ENCODE assay signal across 13 mouse cellular contexts in genomic region chr4:147417157-147417778, GRCm38 (mm10). TPM values are rescaled to one million over a fixed set of nuclear protein-coding genes. Genes with fewer than 3 reads are reported as not detected.
A peak's percentile ranks its signal among the peaks of the same experiment; 100 is the strongest.
DNase-seq lines count a peak whose midpoint lies in the region; ATAC-seq and TF ChIP-seq lines count a peak whose summit lies in the region.
"Had no signal": no experiment of that assay in that cellular context is flagged by ENCODE, and none has a peak within 500 bp of the region (broad histone marks: within the 10 kb centered on the region; RNA-seq: fewer than 3 reads in every experiment).

No protein-coding gene starts in this region.

- no peak overlapping the region for H3K9ac ChIP-seq in lung, embryonic 14.5 days
- H3K9ac ChIP-seq in hindbrain, embryonic 16.5 days (ENCODE audit: low read depth, low read length) = no peak overlapping the region
- H3K9ac ChIP-seq in stomach, embryonic 16.5 days (ENCODE audit: low read length) = no peak overlapping the region
- H3K9ac ChIP-seq: heart, embryonic 13.5 days had no signal

- peaks cover 35% of the 10 kb centered on the region for H3K9me3 ChIP-seq in heart, embryonic 10.5 days
- peaks cover 49% of the 10 kb centered on the region for H3K9me3 ChIP-seq in lung, embryonic 14.5 days (ENCODE audit: low read depth, low read length)
- H3K9me3 ChIP-seq in hindbrain, embryonic 16.5 days (ENCODE audit: control insufficient read depth, low read length) = peaks cover 36% of the 10 kb centered on the region
- peaks cover 34% of the 10 kb centered on the region for H3K9me3 ChIP-seq in stomach, embryonic 16.5 days (replicated peaks; ENCODE audit: control insufficient read depth, low read length)

- no peaks in the 10 kb centered on the region for H3K27me3 ChIP-seq in heart, embryonic 10.5 days (ENCODE audit: insufficient read depth, poor library complexity, severe bottlenecking)
- no peaks in the 10 kb centered on the region for H3K27me3 ChIP-seq in lung, embryonic 14.5 days (ENCODE audit: insufficient read depth, low read length)
- no peaks in the 10 kb centered on the region for H3K27me3 ChIP-seq in hindbrain, embryonic 16.5 days (replicated peaks; ENCODE audit: control insufficient read depth, insufficient read depth, low read length)
- no peaks in the 10 kb centered on the region for H3K27me3 ChIP-seq in stomach, embryonic 16.5 days (ENCODE audit: control insufficient read depth, insufficient read depth, low read length)
- H3K27me3 ChIP-seq: heart, embryonic 13.5 days had no signal

- TF ChIP-seq POLR2A in lung, adult 2 months (IDR thresholded peaks at IDR 0.05; ENCODE audit: borderline replicate concordance, extremely low read depth, low read depth, low read length) = no peak

- no peaks in the 10 kb centered on the region for H3K4me1 ChIP-seq in heart, embryonic 10.5 days
- no peaks in the 10 kb centered on the region for H3K4me1 ChIP-seq in lung, embryonic 14.5 days (ENCODE audit: insufficient read depth)
- H3K4me1 ChIP-seq in lung, adult 2 months (ENCODE audit: control insufficient read depth, insufficient read depth, low read length) = no peaks in the 10 kb centered on the region
- no peaks in the 10 kb centered on the region for H3K4me1 ChIP-seq in hindbrain, embryonic 16.5 days (ENCODE audit: control insufficient read depth, insufficient read depth, low read depth, low read length)
- H3K4me1 ChIP-seq in stomach, embryonic 16.5 days (ENCODE audit: control insufficient read depth, insufficient read depth, low read length) = no peaks in the 10 kb centered on the region
- H3K4me1 ChIP-seq: heart, embryonic 13.5 days had no signal

- 59% methylated on average over 8 of the region's 8 CpGs for WGBS in heart, embryonic 10.5 days
- WGBS in lung, embryonic 14.5 days = 56% methylated on average over 7 of the region's 8 CpGs
- WGBS in lung, adult 2 months = 52% methylated on average over 8 of the region's 8 CpGs
- WGBS in hindbrain, embryonic 16.5 days = 48% methylated on average over 7 of the region's 8 CpGs
- 52% methylated on average over 8 of the region's 8 CpGs for WGBS in stomach, embryonic 16.5 days

- H3K4me2 ChIP-seq in lung, embryonic 14.5 days = no peak overlapping the region
- H3K4me2 ChIP-seq in hindbrain, embryonic 16.5 days (ENCODE audit: low read length) = no peak overlapping the region
- H3K4me2 ChIP-seq in stomach, embryonic 16.5 days (ENCODE audit: low read depth, low read length) = no peak overlapping the region
- H3K4me2 ChIP-seq: heart, embryonic 13.5 days had no signal

- no peak overlapping the region for H3K4me3 ChIP-seq in heart, embryonic 10.5 days
- H3K4me3 ChIP-seq in lung, embryonic 14.5 days (ENCODE audit: low read depth, low read length) = no peak overlapping the region
- H3K4me3 ChIP-seq in lung, adult 2 months (replicated peaks; ENCODE audit: extremely low read depth, low read depth, low read length) = no peak overlapping the region
- no peak overlapping the region for H3K4me3 ChIP-seq in hindbrain, embryonic 16.5 days (ENCODE audit: low read length)
- H3K4me3 ChIP-seq in stomach, embryonic 16.5 days (replicated peaks; ENCODE audit: low read length) = no peak overlapping the region
- H3K4me3 ChIP-seq: heart, embryonic 13.5 days had no signal

- DNase-seq in heart, embryonic 10.5 days (ENCODE audit: low spot score) = peak; percentile 79
- DNase-seq in heart, postnatal 25 days (ENCODE audit: low spot score) = no peak
- peak; percentile 13 for DNase-seq in lung, embryonic 14.5 days
- no peak for DNase-seq in lung, adult 2 months
- DNase-seq in T-cell, adult 2 months (ENCODE audit: low spot score) = no peak
- DNase-seq in layer of hippocampus, postnatal 10 days (ENCODE audit: low spot score in 2 of 2) = no peak
- DNase-seq: kidney, postnatal 14 days had no signal

- intact Hi-C loops in heart, postnatal 25 days (cut with DNase I) = loop anchor here (5.0 kb wide), 1 partner anchor 1970 kb away; no protein-coding TSS in a partner anchor

- no peak overlapping the region for H3K27ac ChIP-seq in heart, embryonic 10.5 days
- no peak overlapping the region for H3K27ac ChIP-seq in lung, embryonic 14.5 days (ENCODE audit: low read depth)
- H3K27ac ChIP-seq in hindbrain, embryonic 16.5 days (ENCODE audit: low read depth, low read length) = no peak overlapping the region
- no peak overlapping the region for H3K27ac ChIP-seq in stomach, embryonic 16.5 days (ENCODE audit: low read length)
- H3K27ac ChIP-seq: heart, embryonic 13.5 days had no signal

- ATAC-seq in lung, embryonic 14.5 days (ENCODE audit: insufficient read depth) = no peak
- 0 out of 2 replicates have a peak, but pooled peaks have one; percentile 41 for ATAC-seq in hindbrain, embryonic 16.5 days
- peak; percentile 4; the same call in 1 of the 2 replicates for ATAC-seq in stomach, embryonic 16.5 days (ENCODE audit: insufficient read depth, low FRiP score)
- ATAC-seq: forebrain, embryonic 16.5 days had no signal

- H3K36me3 ChIP-seq in heart, embryonic 10.5 days = no peaks in the 10 kb centered on the region
- no peaks in the 10 kb centered on the region for H3K36me3 ChIP-seq in lung, embryonic 14.5 days (ENCODE audit: insufficient read depth)
- no peaks in the 10 kb centered on the region for H3K36me3 ChIP-seq in hindbrain, embryonic 16.5 days (ENCODE audit: control insufficient read depth, insufficient read depth, low read length)
- H3K36me3 ChIP-seq in stomach, embryonic 16.5 days (ENCODE audit: control insufficient read depth, insufficient read depth, low read length) = no peaks in the 10 kb centered on the region
- H3K36me3 ChIP-seq: heart, embryonic 13.5 days had no signal

- no peak for TF ChIP-seq CTCF in lung, embryonic 14.5 days (IDR thresholded peaks at IDR 0.05; ENCODE audit: low read depth)
- TF ChIP-seq CTCF in lung, adult 2 months (IDR thresholded peaks at IDR 0.05; ENCODE audit: insufficient read depth, low read length) = no peak

RNA-seq across cellular contexts. Expression of gene Zfp978, which starts 56.2 kb away (rescaled TPM):
- polyA plus RNA-seq in heart, embryonic 10.5 days (2016; fragmentation: Nextera tagmentation; extraction: Ambion mirVana) = 0.14 and 0.26 TPM in 2 replicates
- total RNA-seq in heart, postnatal 25 days (2021) = under 1 TPM in 1 of 2 experiments, not detected in 1; 0.52 TPM
- polyA plus RNA-seq in lung, embryonic 14.5 days (2014; fragmentation: Nextera tagmentation; extraction: Ambion mirVana) = 0.21 TPM in 1 of 2 replicates, not detected in the other
- polyA plus RNA-seq in lung, adult 2 months (2012; rRNA removed) = not detected in 2 replicates
- polyA plus RNA-seq in hindbrain, embryonic 16.5 days (2015; fragmentation: Nextera tagmentation; extraction: Ambion mirVana) = 0.17 TPM in 1 of 2 replicates, not detected in the other
- polyA plus RNA-seq in stomach, embryonic 16.5 days (2015; fragmentation: Nextera tagmentation; extraction: Ambion mirVana) = not detected in 2 replicates
- total RNA-seq in layer of hippocampus, postnatal 10 days (2021) = not detected
- total RNA-seq: left cerebral cortex, postnatal 36 days had no signal
- polyA plus RNA-seq: forebrain, embryonic 16.5 days; spleen, adult 2 months had no signal

Comparison
In these comparisons a context has a peak if more than half of its experiments do, and no peak if none do; other contexts are left out.
1. DNase-seq: peak in heart, embryonic 10.5 days (single experiment) and lung, embryonic 14.5 days (single experiment); none in heart, postnatal 25 days (single experiment), lung, adult 2 months (single experiment), T-cell, adult 2 months (single experiment) and layer of hippocampus, postnatal 10 days (0 of 2).